Mouse (Mus musculus) olfactory bulb, adult 2 months (tissue): ENCODE measurements around the gene Etl4.

Experiments used
- CTCF ChIP-seq: fragments of 200-500 bp; IDR thresholded peaks from 2 replicates; pipeline ENCODE4 v1.5.1; 2012; ENCODE audit warnings: low read depth, mild to moderate bottlenecking, low read length, moderate library complexity; ENCODE audit not compliant: insufficient read depth
- POLR2A ChIP-seq: fragments of 200-500 bp; IDR thresholded peaks from 2 replicates; pipeline ENCODE4 v1.6.1; 2012; ENCODE audit warnings: mild to moderate bottlenecking, low read depth, low read length, moderate library complexity; ENCODE audit not compliant: insufficient read depth

DNA sequence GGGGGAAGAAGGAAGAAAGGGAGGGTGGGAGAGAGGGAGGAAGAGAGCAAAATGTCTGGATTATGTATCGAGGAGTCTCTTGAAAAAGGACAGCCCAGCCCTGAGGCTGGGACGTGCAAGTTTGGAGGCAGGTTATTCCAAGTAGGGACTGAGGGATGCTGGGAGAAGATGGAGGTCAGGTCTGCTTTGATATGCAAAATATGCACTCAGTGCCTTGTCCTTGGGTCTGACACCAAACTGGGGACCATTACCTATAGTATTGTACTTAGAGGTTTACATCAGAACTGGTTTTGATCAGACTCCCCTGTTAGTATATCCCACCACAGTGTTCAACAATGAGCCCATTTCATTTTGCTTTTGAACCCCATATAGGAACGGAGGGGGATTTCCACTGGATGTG is 685.4 kb downstream of the Etl4 start:
- TF ChIP-seq CTCF = no peak
- no peak for TF ChIP-seq POLR2A
